Comparison of ENCODE assay signal across 19 mouse cellular contexts in genomic region chr11:89232884-89233480, GRCm38 (mm10).
DNase-seq lines count a peak whose midpoint lies in the region; ATAC-seq and TF ChIP-seq lines count a peak whose summit lies in the region.
"Had no signal": no experiment of that assay in that cellular context is flagged by ENCODE, and none has a peak within 500 bp of the region (broad histone marks: within the 10 kb centered on the region; RNA-seq: fewer than 3 reads in every experiment).

No protein-coding gene starts in this region.

- TF ChIP-seq POLR2A in liver, adult 2 months (IDR thresholded peaks at IDR 0.05; ENCODE audit: extremely low read depth, insufficient read depth, low read length): no peak

- H3K79me2 ChIP-seq in liver, adult 2 months (ENCODE audit: control insufficient read depth, insufficient read depth, low read length): no peaks in the 10 kb centered on the region

- peak; percentile 85 for ATAC-seq in forebrain, embryonic 13.5 days
- no peak for ATAC-seq in liver, postnatal 0 days
- ATAC-seq: hindbrain, embryonic 16.5 days; midbrain, embryonic 16.5 days had no signal

- WGBS in forebrain, embryonic 13.5 days: 57% methylated on average over 9 of the region's 9 CpGs
- 82% methylated on average over 9 of the region's 9 CpGs for WGBS in forebrain, embryonic 10.5 days
- WGBS in liver, adult 2 months: 57% methylated on average over 9 of the region's 9 CpGs
- WGBS in liver, postnatal 0 days (ENCODE audit: insufficient replicate concordance): 52% methylated on average over 9 of the region's 9 CpGs
- 62% methylated on average over 9 of the region's 9 CpGs for WGBS in limb, embryonic 10.5 days

- TF ChIP-seq CTCF in liver, adult 2 months (IDR thresholded peaks at IDR 0.05; ENCODE audit: low read depth, low read length): no peak
- no peak for TF ChIP-seq CTCF in liver, postnatal 0 days (IDR thresholded peaks at IDR 0.05; ENCODE audit: low read depth)

- H3K4me1 ChIP-seq in forebrain, embryonic 13.5 days: 0 out of 2 replicates have a peak, but pooled peaks cover 6% of the 10 kb centered on the region
- H3K4me1 ChIP-seq in forebrain, embryonic 10.5 days: no peaks in the 10 kb centered on the region; the same call in 1 of the 2 replicates
- no peaks in the 10 kb centered on the region for H3K4me1 ChIP-seq in liver, adult 2 months (ENCODE audit: control insufficient read depth, insufficient read depth, low read length)
- H3K4me1 ChIP-seq in liver, postnatal 0 days (ENCODE audit: insufficient read depth): no peaks in the 10 kb centered on the region
- no peaks in the 10 kb centered on the region for H3K4me1 ChIP-seq in limb, embryonic 10.5 days
- H3K4me1 ChIP-seq: heart, embryonic 12.5 days had no signal

- H3K36me3 ChIP-seq in forebrain, embryonic 13.5 days (ENCODE audit: poor library complexity, severe bottlenecking): no peaks in the 10 kb centered on the region
- H3K36me3 ChIP-seq in forebrain, embryonic 10.5 days (replicated peaks): no peaks in the 10 kb centered on the region
- no peaks in the 10 kb centered on the region for H3K36me3 ChIP-seq in liver, adult 2 months (ENCODE audit: control insufficient read depth, insufficient read depth, low read length)
- H3K36me3 ChIP-seq in liver, postnatal 0 days (replicated peaks; ENCODE audit: insufficient read depth, low read length): no peaks in the 10 kb centered on the region
- no peaks in the 10 kb centered on the region for H3K36me3 ChIP-seq in limb, embryonic 10.5 days
- H3K36me3 ChIP-seq: embryonic facial prominence, embryonic 13.5 days; heart, embryonic 12.5 days had no signal

- no peak overlapping the region for H3K4me3 ChIP-seq in forebrain, embryonic 13.5 days
- no peak overlapping the region for H3K4me3 ChIP-seq in forebrain, embryonic 10.5 days
- H3K4me3 ChIP-seq in liver, adult 2 months (ENCODE audit: insufficient read depth, low read depth, low read length): no peak overlapping the region
- no peak overlapping the region for H3K4me3 ChIP-seq in liver, postnatal 0 days (ENCODE audit: low read depth, low read length)
- no peak overlapping the region for H3K4me3 ChIP-seq in limb, embryonic 10.5 days
- H3K4me3 ChIP-seq: embryonic facial prominence, embryonic 13.5 days; heart, embryonic 12.5 days had no signal

- no peak for TF ChIP-seq EP300 in liver, postnatal 0 days (IDR thresholded peaks at IDR 0.05; ENCODE audit: low read depth)

- H3K4me2 ChIP-seq in forebrain, embryonic 13.5 days: no peak overlapping the region
- H3K4me2 ChIP-seq in liver, postnatal 0 days (ENCODE audit: low read depth, low read length): no peak overlapping the region
- H3K4me2 ChIP-seq: embryonic facial prominence, embryonic 13.5 days; heart, embryonic 12.5 days; lung, embryonic 14.5 days had no signal

- no peak overlapping the region for H3K9ac ChIP-seq in forebrain, embryonic 13.5 days
- no peak overlapping the region for H3K9ac ChIP-seq in liver, adult 2 months (ENCODE audit: low read depth, low read length)
- no peak overlapping the region for H3K9ac ChIP-seq in liver, postnatal 0 days (replicated peaks)
- H3K9ac ChIP-seq: embryonic facial prominence, embryonic 13.5 days; heart, embryonic 12.5 days; lung, embryonic 14.5 days had no signal

- DNase-seq in forebrain, embryonic 10.5 days (ENCODE audit: extremely low spot score, low spot score): no peak
- peak; percentile 66 for DNase-seq in liver, adult 2 months (ENCODE audit: extremely low read depth, low read depth, low spot score)
- DNase-seq in liver, postnatal 0 days: no peak
- peak; percentile 7 for DNase-seq in brain, adult 2 months (ENCODE audit: low read depth, low spot score)
- DNase-seq in kidney, postnatal 14 days: peak; percentile 23
- no peak for DNase-seq in limb, embryonic 10.5 days (ENCODE audit: low spot score)
- no peak for DNase-seq in gastrocnemius, postnatal 10 days
- DNase-seq: B cell, adult 2 months; liver; lung, embryonic 14.5 days; lung, postnatal 4 days; right cerebral cortex, adult 18-20 months; spleen, adult 18-20 months had no signal

- no peak overlapping the region for H3K27ac ChIP-seq in forebrain, embryonic 13.5 days
- no peak overlapping the region for H3K27ac ChIP-seq in forebrain, embryonic 10.5 days
- H3K27ac ChIP-seq in liver, adult 2 months (replicated peaks; ENCODE audit: insufficient read depth, low read depth, low read length): no peak overlapping the region
- H3K27ac ChIP-seq in liver, postnatal 0 days (ENCODE audit: low read depth): no peak overlapping the region
- no peak overlapping the region for H3K27ac ChIP-seq in limb, embryonic 10.5 days
- H3K27ac ChIP-seq: embryonic facial prominence, embryonic 13.5 days; kidney, postnatal 0 days had no signal

- no peaks in the 10 kb centered on the region for H3K9me3 ChIP-seq in forebrain, embryonic 13.5 days (replicated peaks)
- no peaks in the 10 kb centered on the region for H3K9me3 ChIP-seq in forebrain, embryonic 10.5 days
- H3K9me3 ChIP-seq in liver, postnatal 0 days (ENCODE audit: low read length): no peaks in the 10 kb centered on the region
- no peaks in the 10 kb centered on the region for H3K9me3 ChIP-seq in limb, embryonic 10.5 days (replicated peaks)
- H3K9me3 ChIP-seq: embryonic facial prominence, embryonic 13.5 days; heart, embryonic 12.5 days had no signal

- H3K27me3 ChIP-seq in forebrain, embryonic 13.5 days: no peaks in the 10 kb centered on the region
- no peaks in the 10 kb centered on the region for H3K27me3 ChIP-seq in forebrain, embryonic 10.5 days (ENCODE audit: poor library complexity, severe bottlenecking)
- H3K27me3 ChIP-seq in liver, adult 2 months (ENCODE audit: control insufficient read depth, insufficient read depth, low read length): no peaks in the 10 kb centered on the region
- no peaks in the 10 kb centered on the region for H3K27me3 ChIP-seq in liver, postnatal 0 days (ENCODE audit: insufficient read depth, low read length)
- H3K27me3 ChIP-seq in limb, embryonic 10.5 days (ENCODE audit: low read depth, poor library complexity, severe bottlenecking): no peaks in the 10 kb centered on the region
- H3K27me3 ChIP-seq: embryonic facial prominence, embryonic 13.5 days; heart, embryonic 12.5 days had no signal

Comparison
In these comparisons a context has a peak if more than half of its experiments do, and no peak if none do; other contexts are left out.
1. DNase-seq: peak in liver, adult 2 months (single experiment), brain, adult 2 months (single experiment) and kidney, postnatal 14 days (single experiment); none in forebrain, embryonic 10.5 days (single experiment), liver, postnatal 0 days (single experiment), limb, embryonic 10.5 days (single experiment) and gastrocnemius, postnatal 10 days (single experiment).